Mouse (Mus musculus) CH12.LX (cell line): ENCODE measurements around the gene Prelp. TPM values are rescaled to one million over a fixed set of nuclear protein-coding genes. Genes with fewer than 3 reads are reported as not detected.

Source experiments
- DNase-seq: peaks from one replicate; pipeline ENCODE4 v3.0.0-alpha.2; 2013; ENCODE audit errors: extremely low read depth
- H3K27ac ChIP-seq: 2 replicates; pipeline ENCODE4 v1.5.1; 2012; ENCODE audit warnings: low read depth, mild to moderate bottlenecking, control low read depth, moderate library complexity; ENCODE audit not compliant: insufficient read depth
- H3K27me3 ChIP-seq: replicated peaks from 2 replicates; pipeline ENCODE3; 2012; ENCODE audit warnings: inconsistent platforms
- H3K36me3 ChIP-seq, 2 experiments: replicated peaks in 1 of 2; 2 replicates each; pipeline versions ENCODE3 to v1.6.1; 2012; ENCODE audit warnings: inconsistent platforms in 1 of 2, low read length in 1 of 2, mild to moderate bottlenecking in 1 of 2, mixed read lengths in 1 of 2, moderate library complexity in 1 of 2; ENCODE audit not compliant: control insufficient read depth in 1 of 2, insufficient read depth in 1 of 2
- H3K4me1 ChIP-seq, 2 experiments: 2 replicates each; pipeline ENCODE4 v1.6.1; 2012; ENCODE audit warnings: inconsistent platforms in 1 of 2, moderate library complexity in 1 of 2; ENCODE audit not compliant: insufficient read depth in 2 of 2, control insufficient read depth in 1 of 2
- H3K4me2 ChIP-seq: 2 replicates; pipeline ENCODE4 v1.6.1; 2012; ENCODE audit warnings: low read depth, mild to moderate bottlenecking, control low read depth; ENCODE audit not compliant: poor library complexity, insufficient read depth, severe bottlenecking
- H3K4me3 ChIP-seq, 3 experiments: fragments of 150-350 bp in 1 of 3; sonication (generic) in 1 of 3; replicated peaks in 1 of 3; 2 replicates each; pipeline versions ENCODE3 to v1.5.1; 2011 to 2012; ENCODE audit warnings: low read depth in 2 of 3, low read length in 2 of 3, mild to moderate bottlenecking in 2 of 3, moderate library complexity in 2 of 3, control low read depth in 1 of 3, improper control_type of control experiment in 1 of 3, inconsistent platforms in 1 of 3, mixed read lengths in 1 of 3; ENCODE audit not compliant: poor library complexity in 1 of 3
- H3K79me2 ChIP-seq: replicated peaks from 2 replicates; pipeline ENCODE4 v1.6.1; 2012; ENCODE audit warnings: mild to moderate bottlenecking, moderate library complexity; ENCODE audit not compliant: control insufficient read depth, poor library complexity, insufficient read depth, severe bottlenecking; ENCODE audit errors: extremely low read depth
- H3K9ac ChIP-seq: 2 replicates; pipeline ENCODE4 v1.6.1; 2012; ENCODE audit warnings: low read depth, mild to moderate bottlenecking, control low read depth, moderate library complexity; ENCODE audit not compliant: insufficient read depth
- H3K9me3 ChIP-seq: replicated peaks from 2 replicates; pipeline ENCODE3; 2012; ENCODE audit warnings: low read length, inconsistent platforms, mixed read lengths
- BHLHE40 ChIP-seq: IDR thresholded peaks from 2 replicates; pipeline ENCODE4 v1.6.1; 2011; ENCODE audit warnings: mild to moderate bottlenecking, low read depth, low read length, improper control_type of control experiment
- CHD1 ChIP-seq: IDR thresholded peaks from 2 replicates; pipeline ENCODE4 v1.6.1; 2012; ENCODE audit warnings: low read depth, low read length, improper control_type of control experiment, inconsistent platforms
- CTCF ChIP-seq, 2 experiments: IDR thresholded peaks in 1 of 2; conservative IDR thresholded peaks in 1 of 2; 2 replicates each; pipeline ENCODE4 v1.5.1; 2011 to 2012; ENCODE audit warnings: low read depth in 2 of 2, low read length in 2 of 2, improper control_type of control experiment in 1 of 2, inconsistent platforms in 1 of 2, mild to moderate bottlenecking in 1 of 2, moderate library complexity in 1 of 2
- E2F4 ChIP-seq: IDR thresholded peaks from 2 replicates; pipeline ENCODE4 v1.6.1; 2011; ENCODE audit warnings: low read depth, low read length, improper control_type of control experiment; ENCODE audit not compliant: insufficient replicate concordance
- EP300 ChIP-seq: IDR thresholded peaks from 2 replicates; pipeline ENCODE4 v1.6.1; 2011; ENCODE audit warnings: low read length, improper control_type of control experiment
- ETS1 ChIP-seq: conservative IDR thresholded peaks from 2 replicates; pipeline ENCODE4 v1.6.1; 2012; ENCODE audit warnings: low read depth, mild to moderate bottlenecking, inconsistent platforms, low read length, improper control_type of control experiment, moderate library complexity
- HCFC1 ChIP-seq: IDR thresholded peaks from 2 replicates; pipeline ENCODE4 v1.6.1; 2012; ENCODE audit warnings: low read depth, mild to moderate bottlenecking, inconsistent platforms, low read length, improper control_type of control experiment
- JUN ChIP-seq: IDR thresholded peaks from 2 replicates; pipeline ENCODE4 v1.6.1; 2011; ENCODE audit warnings: low read depth, mild to moderate bottlenecking, low read length, improper control_type of control experiment, moderate library complexity; ENCODE audit not compliant: insufficient read depth
- JUND ChIP-seq: conservative IDR thresholded peaks from 2 replicates; pipeline ENCODE4 v1.6.1; 2011; ENCODE audit warnings: low read depth, low read length, improper control_type of control experiment
- KAT2A ChIP-seq: IDR thresholded peaks from 2 replicates; pipeline ENCODE4 v1.6.1; 2012; ENCODE audit warnings: low read length, improper control_type of control experiment, inconsistent platforms; ENCODE audit not compliant: insufficient replicate concordance
- MAFK ChIP-seq: IDR thresholded peaks from 2 replicates; pipeline ENCODE4 v1.6.1; 2011; ENCODE audit warnings: low read length, improper control_type of control experiment; ENCODE audit not compliant: insufficient replicate concordance
- MAZ ChIP-seq: IDR thresholded peaks from 2 replicates; pipeline ENCODE4 v1.6.1; 2012; ENCODE audit warnings: low read depth, mild to moderate bottlenecking, inconsistent platforms, low read length, improper control_type of control experiment, moderate library complexity
- MEF2A ChIP-seq: IDR thresholded peaks from 2 replicates; pipeline ENCODE4 v1.6.1; 2014; ENCODE audit warnings: low read depth, mild to moderate bottlenecking, inconsistent platforms, low read length, improper control_type of control experiment, borderline replicate concordance
- MXI1 ChIP-seq: IDR thresholded peaks from 2 replicates; pipeline ENCODE4 v1.6.1; 2011; ENCODE audit warnings: mild to moderate bottlenecking, low read depth, low read length, improper control_type of control experiment
- MYC ChIP-seq: IDR thresholded peaks from 2 replicates; pipeline ENCODE4 v1.6.1; 2011; ENCODE audit warnings: low read depth, mild to moderate bottlenecking, improper control_type of control experiment, low read length
- NELFE ChIP-seq: IDR thresholded peaks from 2 replicates; pipeline ENCODE4 v1.6.1; 2011; ENCODE audit warnings: low read depth, low read length, improper control_type of control experiment
- PAX5 ChIP-seq: IDR thresholded peaks from 2 replicates; pipeline ENCODE4 v1.6.1; 2012; ENCODE audit warnings: low read length, inconsistent platforms, mixed read lengths
- POLR2A ChIP-seq: IDR thresholded peaks from 2 replicates; pipeline ENCODE4 v1.6.1; 2011; ENCODE audit warnings: low read depth, mild to moderate bottlenecking, improper control_type of control experiment, low read length
- RAD21 ChIP-seq: IDR thresholded peaks from 2 replicates; pipeline ENCODE4 v1.6.1; 2011; ENCODE audit warnings: low read depth, mild to moderate bottlenecking, low read length, improper control_type of control experiment, moderate library complexity
- RCOR1 ChIP-seq: conservative IDR thresholded peaks from 2 replicates; pipeline ENCODE4 v1.6.1; 2012; ENCODE audit warnings: low read depth, mild to moderate bottlenecking, inconsistent platforms, low read length, improper control_type of control experiment
- SIN3A ChIP-seq: IDR thresholded peaks from 2 replicates; pipeline ENCODE4 v1.6.1; 2012; ENCODE audit warnings: low read length, improper control_type of control experiment, inconsistent platforms
- SMC3 ChIP-seq: IDR thresholded peaks from 2 replicates; pipeline ENCODE4 v1.6.1; 2011; ENCODE audit warnings: low read depth, low read length, improper control_type of control experiment
- UBTF ChIP-seq: IDR thresholded peaks from 2 replicates; pipeline ENCODE4 v1.6.1; 2012; ENCODE audit warnings: low read depth, mild to moderate bottlenecking, inconsistent platforms, low read length, improper control_type of control experiment, moderate library complexity
- USF1 ChIP-seq: IDR thresholded peaks from 2 replicates; pipeline ENCODE4 v1.6.1; 2014; ENCODE audit warnings: low read depth, mild to moderate bottlenecking, inconsistent platforms, low read length, improper control_type of control experiment
- USF2 ChIP-seq: conservative IDR thresholded peaks from 2 replicates; pipeline ENCODE4 v1.6.1; 2011; ENCODE audit warnings: low read depth, low read length, improper control_type of control experiment
- ZC3H11A ChIP-seq: IDR thresholded peaks from 2 replicates; pipeline ENCODE4 v1.6.1; 2012; ENCODE audit warnings: low read depth, mild to moderate bottlenecking, inconsistent platforms, low read length, improper control_type of control experiment
- ZMIZ1 ChIP-seq: IDR thresholded peaks from 2 replicates; pipeline ENCODE4 v1.6.1; 2012; ENCODE audit warnings: low read depth, mild to moderate bottlenecking, inconsistent platforms, low read length, improper control_type of control experiment
- ZNF384 ChIP-seq: IDR thresholded peaks from 2 replicates; pipeline ENCODE4 v1.6.1; 2012; ENCODE audit warnings: low read depth, low read length, improper control_type of control experiment, inconsistent platforms
- dilution Hi-C: fragments of 300-500 bp; cut with MboI; formaldehyde crosslinking; loops from 2 replicates; pipeline ENCODE4 v1.14.3; 2020; ENCODE audit warnings: low sequenced_read_pairs; ENCODE audit not compliant: extremely low pct_unique_long_range_greater_than_20kb, extremely low pct_ligation_motif_present
- in situ Hi-C: fragments of 300-500 bp; cut with MboI; formaldehyde crosslinking; loops from 3 replicates; pipeline ENCODE4 v1.14.3; 2019; ENCODE audit warnings: low sequenced_read_pairs, low pct_ligation_motif_present, low pct_unique_long_range_greater_than_20kb, mixed read lengths
- polyA plus RNA-seq: library from polyadenylated mRNA; unstranded; fragments of >175 nt; gene quantifications from 2 replicates; pipeline ENCODE4 v1.2.1, GENCODE M21; 2012; ENCODE audit warnings: low read depth; ENCODE audit not compliant: insufficient read length
- total RNA-seq, 2 experiments: library from RNA; depleted of rRNA; stranded (reverse); fragments of 300-350 nt in 1 of 2; fragments of >200 nt in 1 of 2; gene quantifications; 2 replicates each; pipeline ENCODE4 v1.2.3; 2012 to 2014

The Prelp gene
- total and polyA plus RNA-seq, 3 experiments = not detected

DNA sequence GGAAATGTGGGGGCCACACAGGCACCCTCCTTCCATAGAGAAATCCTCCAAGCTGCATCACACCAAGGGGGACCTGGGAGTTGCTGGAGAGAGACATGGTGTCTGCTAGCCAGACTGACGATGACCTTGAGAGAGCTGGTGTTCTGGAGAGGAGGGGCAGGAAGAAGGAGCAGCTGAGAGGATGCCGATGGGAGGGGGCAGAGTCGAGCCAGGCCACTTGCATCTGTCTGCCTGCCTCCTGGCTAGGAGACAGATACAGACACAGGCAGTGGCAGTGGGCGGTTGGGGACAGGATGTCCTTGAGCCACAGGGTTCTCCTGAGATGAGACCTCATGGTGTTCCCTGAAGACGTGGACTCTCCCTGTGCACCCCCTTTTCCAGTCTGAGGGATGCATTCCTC, 29.7 kb downstream of the Prelp start:
- no peak for DNase-seq
- in situ Hi-C loops = loop anchor here (5.0 kb wide), 3 partner anchors 34 to 154 kb away; no protein-coding TSS in a partner anchor
- H3K9me3 ChIP-seq = no peaks in the 10 kb centered on the region
- TF ChIP-seq MEF2A = no peak
- TF ChIP-seq PAX5 = no peak
- TF ChIP-seq JUND = no peak
- no peak for TF ChIP-seq ETS1
- no peak for TF ChIP-seq EP300
- TF ChIP-seq MYC = no peak
- no peak overlapping the region for H3K27ac ChIP-seq
- H3K4me1 ChIP-seq = peaks cover 12 to 68% of the 10 kb centered on the region in 2 experiments
- H3K36me3 ChIP-seq = no peaks in the 10 kb centered on the region
- dilution Hi-C loops = no loop called here
- H3K79me2 ChIP-seq = no peaks in the 10 kb centered on the region
- no peak overlapping the region for H3K9ac ChIP-seq
- no peak overlapping the region for H3K4me2 ChIP-seq
- no peaks in the 10 kb centered on the region for H3K27me3 ChIP-seq
- H3K4me3 ChIP-seq = no peak overlapping the region

DNA sequence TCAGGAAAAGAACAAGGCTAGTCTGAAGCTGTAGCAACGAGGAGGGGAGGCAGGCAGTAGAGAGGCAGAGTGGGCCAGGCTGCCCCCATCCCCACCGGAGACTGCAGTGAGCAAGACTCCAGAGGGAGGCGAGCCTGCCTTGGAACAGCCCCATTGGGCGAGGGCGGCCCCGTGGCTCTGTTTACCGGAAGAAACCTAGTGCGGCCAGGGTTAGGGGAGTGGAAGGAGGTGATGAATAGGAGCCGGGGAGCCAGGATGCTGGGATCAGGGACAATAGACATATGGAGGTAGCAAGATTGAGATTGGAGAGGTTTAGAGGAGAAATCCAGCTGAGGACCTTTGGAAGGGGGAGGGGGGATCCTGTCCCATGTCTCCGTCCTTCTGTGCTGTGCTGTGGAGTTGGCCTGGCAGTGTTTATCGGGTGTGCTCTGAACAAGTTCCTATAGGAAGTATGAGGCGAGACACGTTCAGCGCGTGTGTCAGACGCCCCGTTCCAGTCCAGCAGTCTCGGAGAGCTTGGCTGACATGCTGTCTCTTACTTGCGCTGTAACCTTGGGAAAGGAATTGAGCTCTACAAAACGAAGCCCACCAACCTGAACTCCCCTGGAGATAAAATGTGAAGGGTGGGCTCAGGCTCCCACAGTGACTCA, 31.1 kb downstream of the Prelp start:
- dilution Hi-C loops = no loop called here
- no peak for DNase-seq
- no peak overlapping the region for H3K27ac ChIP-seq

DNA sequence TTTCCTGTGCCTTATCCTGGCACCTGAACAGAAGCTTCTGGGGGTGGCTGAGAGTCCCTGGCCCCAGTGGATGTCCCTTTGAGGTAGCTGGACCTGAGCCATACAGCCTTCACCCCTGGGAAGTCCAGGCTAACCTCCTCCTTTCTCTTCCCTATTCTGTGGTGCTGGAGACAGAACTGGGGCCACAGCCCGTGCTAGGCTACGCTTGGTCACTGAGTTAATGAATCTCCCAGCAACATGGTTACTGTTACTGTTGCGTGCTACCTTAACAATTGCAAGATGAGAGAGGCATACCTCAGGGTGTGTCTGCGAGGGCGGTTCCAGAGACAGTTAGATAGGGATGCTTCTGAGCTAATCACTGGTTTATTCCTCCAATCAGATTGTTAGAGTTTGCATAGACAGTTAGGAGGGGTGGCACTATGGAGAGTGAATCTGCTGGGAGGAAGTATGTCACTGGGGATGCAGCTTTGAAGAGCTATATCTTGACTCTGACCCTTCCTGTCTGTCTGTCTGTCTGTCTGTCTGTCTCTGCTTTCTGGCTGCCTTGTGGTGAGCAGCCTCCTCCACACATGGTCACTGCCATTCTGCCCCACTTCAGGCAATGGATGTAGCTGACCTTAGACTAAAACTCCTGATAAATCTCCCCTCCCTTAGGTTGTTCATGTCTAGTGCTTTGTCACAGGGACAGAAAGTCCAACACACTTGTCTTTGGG, 33.5 kb downstream of the Prelp start:
- no peaks in the 10 kb centered on the region for H3K36me3 ChIP-seq
- no peak overlapping the region for H3K4me2 ChIP-seq
- no peaks in the 10 kb centered on the region for H3K79me2 ChIP-seq
- DNase-seq = no peak
- dilution Hi-C loops = no loop called here
- in situ Hi-C loops = no loop called here
- H3K9me3 ChIP-seq = no peaks in the 10 kb centered on the region
- H3K9ac ChIP-seq = no peak overlapping the region
- no peak overlapping the region for H3K4me3 ChIP-seq
- no peaks in the 10 kb centered on the region for H3K27me3 ChIP-seq
- TF ChIP-seq MXI1 = no peak
- TF ChIP-seq MAFK = no peak
- TF ChIP-seq KAT2A = no peak
- no peak for TF ChIP-seq HCFC1
- no peak for TF ChIP-seq CHD1
- TF ChIP-seq UBTF = no peak
- no peak for TF ChIP-seq USF1
- no peak for TF ChIP-seq NELFE
- no peak for TF ChIP-seq POLR2A
- TF ChIP-seq USF2 = no peak
- TF ChIP-seq RCOR1 = no peak
- TF ChIP-seq PAX5 = no peak
- no peak for TF ChIP-seq MEF2A
- no peak for TF ChIP-seq ZC3H11A
- no peak for TF ChIP-seq ZMIZ1
- TF ChIP-seq CTCF (conservative IDR thresholded peaks at IDR 0.05 in 1 of 2, IDR thresholded peaks at IDR 0.05 in 1 of 2; ENCODE audit: low read depth in 2 of 2, low read length in 2 of 2) = no peak
- peaks cover 5 to 42% of the 10 kb centered on the region in 2 experiments; a peak in 3 of 4 replicates for H3K4me1 ChIP-seq
- no peak overlapping the region for H3K27ac ChIP-seq

More for the DNA sequence above, 31.1 kb downstream of the Prelp start:
- TF ChIP-seq E2F4 (no peak), JUN (no peak), RAD21 (no peak), ZC3H11A (no peak), KAT2A (no peak), SMC3 (no peak), ZNF384 (no peak), BHLHE40 (no peak), MAZ (no peak), SIN3A (no peak)
- no peaks in the 10 kb centered on the region for H3K79me2 ChIP-seq
- H3K36me3 ChIP-seq = no peaks in the 10 kb centered on the region
- in situ Hi-C loops = loop anchor here (5.0 kb wide), 3 partner anchors 33 to 153 kb away; no protein-coding TSS in a partner anchor
- no peaks in the 10 kb centered on the region for H3K27me3 ChIP-seq
- no peak overlapping the region for H3K4me3 ChIP-seq
- no peaks in the 10 kb centered on the region for H3K9me3 ChIP-seq
- no peak overlapping the region for H3K4me2 ChIP-seq
- H3K9ac ChIP-seq = no peak overlapping the region
- peaks cover 12 to 57% of the 10 kb centered on the region in 2 experiments for H3K4me1 ChIP-seq
